Mouse (Mus musculus) heart, postnatal 0 days (tissue): ENCODE results near the gene Usp48. TPM values are rescaled to one million over a fixed set of nuclear protein-coding genes. Genes with fewer than 3 reads are reported as not detected.

Experiments used
- ATAC-seq: fragments of 200-750 bp; cut with Nextera tagmentation; 2 replicates; pipeline ENCODE4 v1.8.0; 2017; ENCODE audit warnings: low read depth, moderate number of reproducible peaks, moderate library complexity; ENCODE audit not compliant: insufficient read depth
- DNase-seq: peaks from one replicate; pipeline ENCODE4 v3.0.0-alpha.2; 2016; ENCODE audit warnings: low spot score
- H3K27ac ChIP-seq: fragments of 300-500 bp; sonication (generic); 2 replicates; pipeline ENCODE4 v1.5.1; 2014; ENCODE audit warnings: low read depth, mild to moderate bottlenecking
- H3K27me3 ChIP-seq: fragments of 300-500 bp; sonication (generic); 2 replicates; pipeline ENCODE4 v1.6.1; 2014; ENCODE audit warnings: low read length, mixed read lengths; ENCODE audit not compliant: control insufficient read depth, insufficient read depth
- H3K36me3 ChIP-seq: fragments of 300-500 bp; sonication (generic); replicated peaks from 2 replicates; pipeline ENCODE4 v1.6.1; 2014; ENCODE audit warnings: low read length, mixed read lengths; ENCODE audit not compliant: control insufficient read depth, insufficient read depth
- H3K4me1 ChIP-seq: fragments of 300-500 bp; sonication (generic); 2 replicates; pipeline ENCODE4 v1.6.1; 2014; ENCODE audit warnings: antibody characterized with exemption; ENCODE audit not compliant: control insufficient read depth, insufficient read depth
- H3K4me2 ChIP-seq: fragments of 300-500 bp; sonication (generic); 2 replicates; pipeline ENCODE4 v1.6.1; 2014; ENCODE audit warnings: low read depth, mild to moderate bottlenecking, low read length, moderate library complexity
- H3K4me3 ChIP-seq: fragments of 300-500 bp; sonication (generic); 2 replicates; pipeline ENCODE4 v1.5.1; 2014; ENCODE audit warnings: low read depth, low read length
- H3K9ac ChIP-seq: fragments of 300-500 bp; sonication (generic); replicated peaks from 2 replicates; pipeline ENCODE4 v1.6.1; 2014; ENCODE audit warnings: low read depth, low read length, mixed read lengths
- H3K9me3 ChIP-seq: fragments of 300-500 bp; sonication (generic); replicated peaks from 2 replicates; pipeline ENCODE4 v1.6.1; 2016; ENCODE audit warnings: low read length; ENCODE audit not compliant: control insufficient read depth
- CTCF ChIP-seq: IDR thresholded peaks from 2 replicates; pipeline ENCODE4 v1.5.1; 2016; ENCODE audit warnings: antibody characterized with exemption, control low read depth, low read depth
- EP300 ChIP-seq: IDR thresholded peaks from 2 replicates; pipeline ENCODE4 v1.6.1; 2016; ENCODE audit warnings: antibody characterized with exemption, low read depth
- WGBS: fragments of 180-500 bp; shearing (Covaris S2); extraction: QIAGEN DNeasy Blood & Tissue Kit; methylation state at CpG from one replicate; pipeline ENCODE4 v1.1.7; 2014; 5-methylcytosine and 5-hydroxymethylcytosine counted together
- polyA plus RNA-seq: library from polyadenylated mRNA; unstranded; fragments of >200 nt; fragmentation: Nextera tagmentation; extraction: Ambion mirVana; gene quantifications from 2 replicates; pipeline ENCODE4 v1.2.1, GENCODE M21; 2015
- total RNA-seq: library from RNA; depleted of rRNA; stranded (reverse); fragments of >200 nt; gene quantifications from 2 replicates; pipeline ENCODE4 v1.2.3, GENCODE M21; 2014; ENCODE audit warnings: low replicate concordance

Usp48 gene
- total and polyA plus RNA-seq, 2 experiments from 2014 or later, result 16.4 to 36.7 TPM

- Histone ChIP-seq H3K9me3 (no peaks in the 10 kb centered on the region), H3K4me1 (0 out of 2 replicates have a peak, but pooled peaks cover 9% of the 10 kb centered on the region), H3K4me3 (peak within 1 kb of the TSS; percentile 51), H3K4me2 (peak within 1 kb of the TSS; percentile 79), H3K27me3 (peaks cover 37% of the 10 kb centered on the region), H3K36me3 (no peaks in the 10 kb centered on the region), H3K27ac (no peak within 1 kb of the TSS), H3K9ac (peak within 1 kb of the TSS; percentile 37; the same call in 1 of the 2 replicates)
- ATAC-seq (no peak; the same call in 1 of the 2 replicates), DNase-seq (no peak)
- no peak for TF ChIP-seq CTCF
- TF ChIP-seq EP300, result no peak
- under 1% methylated on average over 39 of the region's 44 CpGs for WGBS
Observed at GRCm38 (mm10) chr4:137664433-137664979, 71.0 kb downstream of the Usp48 start, which contains the start of gene Rap1gap. Gene Rap1gap (plus strand): TSS chr4:137664726.

GRCm38 (mm10) chr4:137664980-137665675 is 71.6 kb downstream of the Usp48 start:
- TF ChIP-seq CTCF, result no peak
- no peak for TF ChIP-seq EP300
- peak overlapping the region; percentile 37; the same call in 1 of the 2 replicates for H3K9ac ChIP-seq
- peak overlapping the region; percentile 79 for H3K4me2 ChIP-seq
- no peaks in the 10 kb centered on the region for H3K9me3 ChIP-seq
- no peak for DNase-seq
- peaks cover 37% of the 10 kb centered on the region for H3K27me3 ChIP-seq
- WGBS, result 10% methylated on average over 15 of the region's 15 CpGs
- 0 out of 2 replicates have a peak, but pooled peaks cover 9% of the 10 kb centered on the region for H3K4me1 ChIP-seq
- peak; percentile 21; the same call in 1 of the 2 replicates for ATAC-seq
- H3K27ac ChIP-seq, result no peak overlapping the region
- H3K4me3 ChIP-seq, result peak overlapping the region; percentile 51
- H3K36me3 ChIP-seq, result no peaks in the 10 kb centered on the region

GRCm38 (mm10) chr4:137665791-137666190 is 72.2 kb downstream of the Usp48 start:
- H3K27me3 ChIP-seq, result peaks cover 37% of the 10 kb centered on the region
- H3K27ac ChIP-seq, result no peak overlapping the region
- TF ChIP-seq EP300 (no peak), CTCF (no peak)
- DNase-seq (no peak), ATAC-seq (no peak)
- no peak overlapping the region for H3K4me2 ChIP-seq
- no peaks in the 10 kb centered on the region for H3K9me3 ChIP-seq
- 83% methylated on average over 5 of the region's 5 CpGs for WGBS
- no peaks in the 10 kb centered on the region for H3K36me3 ChIP-seq
- H3K9ac ChIP-seq, result no peak overlapping the region
- 0 out of 2 replicates have a peak, but pooled peaks cover 9% of the 10 kb centered on the region for H3K4me1 ChIP-seq
- no peak overlapping the region for H3K4me3 ChIP-seq

- no peak overlapping the region for H3K9ac ChIP-seq
- 58% methylated on average over 5 of the region's 5 CpGs for WGBS
- H3K27me3 ChIP-seq, result peaks cover 37% of the 10 kb centered on the region
- TF ChIP-seq EP300 (no peak), CTCF (no peak)
- DNase-seq (no peak), ATAC-seq (no peak)
- H3K4me3 ChIP-seq, result no peak overlapping the region
- no peak overlapping the region for H3K4me2 ChIP-seq
- no peaks in the 10 kb centered on the region for H3K36me3 ChIP-seq
- H3K9me3 ChIP-seq, result no peaks in the 10 kb centered on the region
- no peak overlapping the region for H3K27ac ChIP-seq
- 0 out of 2 replicates have a peak, but pooled peaks cover 9% of the 10 kb centered on the region for H3K4me1 ChIP-seq
Observed at GRCm38 (mm10) chr4:137666283-137666957, 72.9 kb downstream of the Usp48 start.

DNA sequence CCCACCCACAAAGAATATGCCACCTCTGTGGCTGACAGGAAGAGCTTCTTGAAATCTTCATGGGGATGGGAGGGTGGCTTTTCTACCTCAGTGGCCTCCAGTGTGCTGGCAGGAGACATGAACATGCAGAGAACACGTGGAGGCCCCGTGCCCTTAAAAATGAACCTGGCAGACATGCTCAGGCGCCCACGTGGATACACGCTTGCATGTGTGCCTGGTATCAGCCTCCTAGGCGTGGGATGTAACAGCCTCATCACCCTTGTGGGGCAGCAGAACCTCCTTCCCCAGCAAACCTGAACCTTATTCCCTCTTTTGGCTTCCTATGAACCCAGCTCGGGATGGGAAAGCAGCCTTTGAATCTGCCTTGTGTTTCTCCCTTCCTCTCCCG is 73.4 kb downstream of the Usp48 start:
- WGBS, result 62% methylated on average over 8 of the region's 8 CpGs
- DNase-seq (no peak), ATAC-seq (no peak)
- Histone ChIP-seq H3K4me2 (no peak overlapping the region), H3K4me3 (no peak overlapping the region), H3K27ac (no peak overlapping the region), H3K9ac (no peak overlapping the region), H3K9me3 (no peaks in the 10 kb centered on the region), H3K4me1 (0 out of 2 replicates have a peak, but pooled peaks cover 9% of the 10 kb centered on the region), H3K36me3 (no peaks in the 10 kb centered on the region), H3K27me3 (peaks cover 40% of the 10 kb centered on the region)
- TF ChIP-seq EP300 (no peak), CTCF (no peak)
